Mouse (Mus musculus): Measurements from ENCODE around the gene Ybx2. TPM values are rescaled to one million over a fixed set of nuclear protein-coding genes. Genes with fewer than 3 reads are reported as not detected.

Ybx2 gene
- total RNA-seq (2015; ENCODE audit: low replicate concordance) (not detected in 2 replicates), total RNA-seq (2017; ENCODE audit: low replicate concordance) (5.0 TPM in 1 of 2 replicates, not detected in the other)

- peak; percentile 83 for ATAC-seq (replicated peaks; ENCODE audit: low FRiP score, poor library complexity, severe bottlenecking)
Observed at GRCm38 (mm10) chr11:69935137-69935879, at the start of gene Ybx2. Ybx2 (plus strand) TSS chr11:69935796.

GRCm38 (mm10) chr11:69886907-69887635 is 48.5 kb upstream of the Ybx2 start:
- peak; percentile 73 for ATAC-seq (replicated peaks; ENCODE audit: low FRiP score, poor library complexity, severe bottlenecking)

GRCm38 (mm10) chr11:69891482-69891881 is 44.1 kb upstream of the Ybx2 start:
- ATAC-seq (replicated peaks; ENCODE audit: low FRiP score, poor library complexity, severe bottlenecking): peak; percentile 62

GRCm38 (mm10) chr11:69894671-69895070 is 40.9 kb upstream of the Ybx2 start:
- ATAC-seq (replicated peaks; ENCODE audit: low FRiP score, poor library complexity, severe bottlenecking): no peak

- no peak for ATAC-seq (replicated peaks; ENCODE audit: low FRiP score, poor library complexity, severe bottlenecking)
Observed at GRCm38 (mm10) chr11:69895291-69895690, 40.3 kb upstream of the Ybx2 start, which contains the start of gene Acap1. Acap1 (minus strand) TSS chr11:69895539.

- ATAC-seq (replicated peaks; ENCODE audit: low FRiP score, poor library complexity, severe bottlenecking): no peak
Observed at GRCm38 (mm10) chr11:69899870-69900269, 35.7 kb upstream of the Ybx2 start.

GRCm38 (mm10) chr11:69900471-69901405 is 34.9 kb upstream of the Ybx2 start, which contains the start of the genes 2810408A11Rik and Neurl4:
2810408A11Rik (minus strand) TSS chr11:69900987.
Neurl4 (plus strand) TSS chr11:69901072.
- peak; percentile 84 for ATAC-seq (replicated peaks; ENCODE audit: low FRiP score, poor library complexity, severe bottlenecking)

- peak; percentile 66 for ATAC-seq (replicated peaks; ENCODE audit: low FRiP score, poor library complexity, severe bottlenecking)
Observed at GRCm38 (mm10) chr11:69901406-69901846, 34.2 kb upstream of the Ybx2 start.

- 0 out of 2 replicates have a peak, but pooled peaks have one; percentile 5 for ATAC-seq (replicated peaks; ENCODE audit: low FRiP score, poor library complexity, severe bottlenecking)
Observed at GRCm38 (mm10) chr11:69901993-69902392, 33.6 kb upstream of the Ybx2 start.

GRCm38 (mm10) chr11:69902972-69903371 is 32.6 kb upstream of the Ybx2 start:
- ATAC-seq (replicated peaks; ENCODE audit: low FRiP score, poor library complexity, severe bottlenecking): no peak

- no peak for ATAC-seq (replicated peaks; ENCODE audit: low FRiP score, poor library complexity, severe bottlenecking)
Observed at GRCm38 (mm10) chr11:69904311-69904710, 31.3 kb upstream of the Ybx2 start.

- ATAC-seq (replicated peaks; ENCODE audit: low FRiP score, poor library complexity, severe bottlenecking): no peak
Observed at GRCm38 (mm10) chr11:69908645-69909044, 27.0 kb upstream of the Ybx2 start.

- no peak for ATAC-seq (replicated peaks; ENCODE audit: low FRiP score, poor library complexity, severe bottlenecking)
Observed at GRCm38 (mm10) chr11:69909174-69909573, 26.4 kb upstream of the Ybx2 start.

GRCm38 (mm10) chr11:69910177-69910576 is 25.4 kb upstream of the Ybx2 start:
- ATAC-seq (replicated peaks; ENCODE audit: low FRiP score, poor library complexity, severe bottlenecking): no peak

GRCm38 (mm10) chr11:69910781-69911560 is 24.6 kb upstream of the Ybx2 start:
- no peak for ATAC-seq (replicated peaks; ENCODE audit: low FRiP score, poor library complexity, severe bottlenecking)

- ATAC-seq (replicated peaks; ENCODE audit: low FRiP score, poor library complexity, severe bottlenecking): no peak
Observed at GRCm38 (mm10) chr11:69911701-69912100, 23.9 kb upstream of the Ybx2 start.

- no peak for ATAC-seq (replicated peaks; ENCODE audit: low FRiP score, poor library complexity, severe bottlenecking)
Observed at GRCm38 (mm10) chr11:69912716-69913530, 22.7 kb upstream of the Ybx2 start.

Data from erythroblast, adult 5-6 weeks (primary cell).